Mouse (Mus musculus) hindbrain, embryonic 15.5 days (tissue): ENCODE measurements around the gene Cldn2. TPM values are rescaled to one million over a fixed set of nuclear protein-coding genes. Genes with fewer than 3 reads are reported as not detected.

ENCODE experiments used
- ATAC-seq: fragments of 200-750 bp; cut with Nextera tagmentation; 2 replicates; pipeline ENCODE4 v1.8.0; 2017; ENCODE audit warnings: low read depth, moderate number of reproducible peaks, moderate TSS enrichment; ENCODE audit not compliant: low FRiP score
- H3K27ac ChIP-seq: fragments of 300-500 bp; sonication (generic); replicated peaks from 2 replicates; pipeline ENCODE4 v1.5.1; 2015; ENCODE audit warnings: mild to moderate bottlenecking, inconsistent platforms
- H3K27me3 ChIP-seq: fragments of 300-500 bp; sonication (generic); 2 replicates; pipeline ENCODE4 v1.6.1; 2015; ENCODE audit warnings: control low read depth, inconsistent platforms
- H3K36me3 ChIP-seq: fragments of 300-500 bp; sonication (generic); 2 replicates; pipeline ENCODE4 v1.6.1; 2015; ENCODE audit warnings: control low read depth, inconsistent platforms
- H3K4me1 ChIP-seq: fragments of 300-500 bp; sonication (generic); replicated peaks from 2 replicates; pipeline ENCODE4 v1.6.1; 2015; ENCODE audit warnings: control low read depth, inconsistent platforms
- H3K4me2 ChIP-seq: fragments of 300-500 bp; sonication (generic); 2 replicates; pipeline ENCODE4 v1.6.1; 2015; ENCODE audit warnings: moderate library complexity, mild to moderate bottlenecking, inconsistent platforms
- H3K4me3 ChIP-seq: fragments of 300-500 bp; sonication (generic); 2 replicates; pipeline ENCODE4 v1.5.1; 2015; ENCODE audit warnings: mild to moderate bottlenecking, inconsistent platforms
- H3K9ac ChIP-seq: fragments of 300-500 bp; sonication (generic); 2 replicates; pipeline ENCODE4 v1.6.1; 2015; ENCODE audit warnings: inconsistent platforms
- H3K9me3 ChIP-seq: fragments of 300-500 bp; sonication (generic); 2 replicates; pipeline ENCODE4 v1.6.1; 2016; ENCODE audit warnings: control low read depth, inconsistent platforms
- WGBS: fragments of 180-500 bp; shearing (Covaris S2); methylation state at CpG from one replicate; pipeline ENCODE4 v1.1.7; 2015; 5-methylcytosine and 5-hydroxymethylcytosine counted together
- polyA plus RNA-seq: library from polyadenylated mRNA; unstranded; fragments of >200 nt; fragmentation: Nextera tagmentation; extraction: Ambion mirVana; gene quantifications from 2 replicates; pipeline ENCODE4 v1.2.1, GENCODE M21; 2015

Gene Cldn2
- polyA plus RNA-seq, 1 experiment from 2014 or later: 1.9 TPM

- H3K9me3 ChIP-seq: no peaks in the 10 kb centered on the region
- H3K4me1 ChIP-seq: no peaks in the 10 kb centered on the region
- H3K27ac ChIP-seq: no peak within 1 kb of the TSS
- ATAC-seq: peak; percentile 45
- H3K4me3 ChIP-seq: no peak within 1 kb of the TSS
- H3K27me3 ChIP-seq: peaks cover 6% of the 10 kb centered on the region; the same call in 1 of the 2 replicates
- H3K4me2 ChIP-seq: no peak within 1 kb of the TSS
- 24% methylated on average over 6 of the region's 6 CpGs for WGBS
- H3K36me3 ChIP-seq: no peaks in the 10 kb centered on the region
- no peak within 1 kb of the TSS for H3K9ac ChIP-seq
These were observed 18.2 kb upstream of the Cldn2 start, which contains the start of gene Ripply1 for GRCm38 (mm10) chrX:139782278-139783044. TSS of gene Ripply1 (minus strand) at chrX:139782353.

DNA sequence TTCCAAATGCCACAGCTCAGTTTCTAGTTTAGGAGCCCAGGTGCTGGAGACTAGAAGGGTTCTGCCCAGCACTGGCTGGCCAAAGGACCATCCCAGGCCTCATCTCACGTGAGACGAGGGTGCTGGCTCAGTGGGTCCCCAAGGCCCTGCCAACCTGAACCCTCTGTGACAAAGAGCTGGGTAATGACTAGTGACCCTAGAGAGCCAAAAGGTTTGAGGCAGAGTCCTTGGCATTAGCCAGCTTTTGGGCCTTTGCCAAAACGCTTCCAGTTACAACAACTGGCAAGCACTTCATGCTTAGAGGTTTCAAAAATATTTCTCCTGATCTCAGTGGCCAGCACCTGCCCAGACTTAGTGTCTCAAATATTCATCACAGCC lies 17.6 kb upstream of the Cldn2 start:
- no peak overlapping the region for H3K27ac ChIP-seq
- H3K36me3 ChIP-seq: no peaks in the 10 kb centered on the region
- 37% methylated on average over 3 of the region's 3 CpGs for WGBS
- H3K9ac ChIP-seq: no peak overlapping the region
- H3K4me1 ChIP-seq: no peaks in the 10 kb centered on the region
- no peak overlapping the region for H3K4me2 ChIP-seq
- no peak for ATAC-seq
- H3K4me3 ChIP-seq: no peak overlapping the region
- H3K9me3 ChIP-seq: no peaks in the 10 kb centered on the region
- peaks cover 6% of the 10 kb centered on the region; the same call in 1 of the 2 replicates for H3K27me3 ChIP-seq

GRCm38 (mm10) chrX:139785764-139786163 lies 14.9 kb upstream of the Cldn2 start:
- Histone ChIP-seq H3K9me3 (no peaks in the 10 kb centered on the region), H3K27ac (no peak overlapping the region), H3K4me3 (no peak overlapping the region), H3K4me2 (no peak overlapping the region), H3K9ac (no peak overlapping the region), H3K36me3 (no peaks in the 10 kb centered on the region), H3K27me3 (peaks cover 4% of the 10 kb centered on the region; the same call in 1 of the 2 replicates), H3K4me1 (no peaks in the 10 kb centered on the region)
- no peak for ATAC-seq
- 44% methylated on average over 1 of the region's 1 CpGs for WGBS

GRCm38 (mm10) chrX:139794072-139794845 lies 6.4 kb upstream of the Cldn2 start:
- Histone ChIP-seq H3K4me2 (no peak overlapping the region), H3K27me3 (0 out of 2 replicates have a peak, but pooled peaks cover 2% of the 10 kb centered on the region), H3K4me3 (no peak overlapping the region), H3K36me3 (no peaks in the 10 kb centered on the region), H3K27ac (no peak overlapping the region), H3K9me3 (no peaks in the 10 kb centered on the region), H3K4me1 (no peaks in the 10 kb centered on the region), H3K9ac (no peak overlapping the region)
- 86% methylated on average over 7 of the region's 7 CpGs for WGBS
- no peak for ATAC-seq

GRCm38 (mm10) chrX:139796037-139796436 lies 4.6 kb upstream of the Cldn2 start:
- no peak for ATAC-seq
- no peak overlapping the region for H3K27ac ChIP-seq
- H3K4me3 ChIP-seq: no peak overlapping the region
- H3K4me2 ChIP-seq: no peak overlapping the region
- no peaks in the 10 kb centered on the region for H3K27me3 ChIP-seq
- no peak overlapping the region for H3K9ac ChIP-seq
- 85% methylated on average over 6 of the region's 6 CpGs for WGBS
- no peaks in the 10 kb centered on the region for H3K36me3 ChIP-seq
- H3K9me3 ChIP-seq: no peaks in the 10 kb centered on the region
- no peaks in the 10 kb centered on the region for H3K4me1 ChIP-seq

- Histone ChIP-seq H3K36me3 (no peaks in the 10 kb centered on the region), H3K9ac (no peak overlapping the region), H3K4me2 (no peak overlapping the region), H3K4me1 (no peaks in the 10 kb centered on the region), H3K27ac (no peak overlapping the region), H3K27me3 (no peaks in the 10 kb centered on the region), H3K4me3 (no peak overlapping the region), H3K9me3 (no peaks in the 10 kb centered on the region)
- ATAC-seq: no peak
- WGBS: 70% methylated on average over 9 of the region's 9 CpGs
These were observed 2.8 kb upstream of the Cldn2 start for GRCm38 (mm10) chrX:139797875-139798274.

GRCm38 (mm10) chrX:139799953-139800352 lies 675 bp upstream of the Cldn2 start:
- no peaks in the 10 kb centered on the region for H3K4me1 ChIP-seq
- 86% methylated on average over 3 of the region's 3 CpGs for WGBS
- ATAC-seq: no peak
- no peaks in the 10 kb centered on the region for H3K36me3 ChIP-seq
- H3K4me2 ChIP-seq: no peak overlapping the region
- no peak overlapping the region for H3K27ac ChIP-seq
- H3K4me3 ChIP-seq: no peak overlapping the region
- H3K27me3 ChIP-seq: no peaks in the 10 kb centered on the region
- no peaks in the 10 kb centered on the region for H3K9me3 ChIP-seq
- H3K9ac ChIP-seq: no peak overlapping the region

GRCm38 (mm10) chrX:139803028-139803427 lies 2.4 kb downstream of the Cldn2 start:
- no peaks in the 10 kb centered on the region for H3K4me1 ChIP-seq
- no peak overlapping the region for H3K9ac ChIP-seq
- H3K4me2 ChIP-seq: no peak overlapping the region
- H3K27me3 ChIP-seq: no peaks in the 10 kb centered on the region
- no peaks in the 10 kb centered on the region for H3K36me3 ChIP-seq
- H3K4me3 ChIP-seq: no peak overlapping the region
- no peaks in the 10 kb centered on the region for H3K9me3 ChIP-seq
- ATAC-seq: no peak
- no peak overlapping the region for H3K27ac ChIP-seq
- 74% methylated on average over 2 of the region's 2 CpGs for WGBS

GRCm38 (mm10) chrX:139805918-139806317 lies 5.3 kb downstream of the Cldn2 start:
- Histone ChIP-seq H3K4me1 (no peaks in the 10 kb centered on the region), H3K4me2 (no peak overlapping the region), H3K36me3 (no peaks in the 10 kb centered on the region), H3K9ac (no peak overlapping the region), H3K4me3 (no peak overlapping the region), H3K9me3 (no peaks in the 10 kb centered on the region), H3K27me3 (no peaks in the 10 kb centered on the region), H3K27ac (no peak overlapping the region)
- ATAC-seq: no peak
- WGBS: 87% methylated on average over 4 of the region's 4 CpGs

DNA sequence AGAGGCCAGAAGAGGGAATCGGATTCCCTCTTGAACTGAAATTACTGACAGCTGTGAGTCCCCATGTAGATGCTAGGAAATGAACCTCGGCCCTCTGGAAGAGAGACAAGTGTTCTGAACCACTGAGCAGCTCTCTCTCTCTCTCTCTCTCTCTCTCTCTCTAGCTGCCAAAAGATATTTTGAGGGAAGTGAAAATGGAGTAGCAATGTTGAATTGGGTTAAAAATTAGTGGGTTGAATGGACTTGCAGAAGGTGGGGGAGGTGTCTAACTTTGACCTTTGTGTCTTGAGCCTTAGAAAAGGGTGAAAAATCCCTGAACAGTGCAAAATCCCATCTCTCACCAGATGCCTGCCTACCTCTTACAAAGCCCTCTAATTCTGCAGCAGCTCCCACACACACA lies 6.8 kb downstream of the Cldn2 start:
- Histone ChIP-seq H3K27ac (no peak overlapping the region), H3K36me3 (no peaks in the 10 kb centered on the region), H3K4me3 (no peak overlapping the region), H3K9me3 (no peaks in the 10 kb centered on the region), H3K4me1 (no peaks in the 10 kb centered on the region), H3K4me2 (no peak overlapping the region), H3K9ac (no peak overlapping the region), H3K27me3 (no peaks in the 10 kb centered on the region)
- 67% methylated on average over 2 of the region's 2 CpGs for WGBS
- no peak for ATAC-seq

DNA sequence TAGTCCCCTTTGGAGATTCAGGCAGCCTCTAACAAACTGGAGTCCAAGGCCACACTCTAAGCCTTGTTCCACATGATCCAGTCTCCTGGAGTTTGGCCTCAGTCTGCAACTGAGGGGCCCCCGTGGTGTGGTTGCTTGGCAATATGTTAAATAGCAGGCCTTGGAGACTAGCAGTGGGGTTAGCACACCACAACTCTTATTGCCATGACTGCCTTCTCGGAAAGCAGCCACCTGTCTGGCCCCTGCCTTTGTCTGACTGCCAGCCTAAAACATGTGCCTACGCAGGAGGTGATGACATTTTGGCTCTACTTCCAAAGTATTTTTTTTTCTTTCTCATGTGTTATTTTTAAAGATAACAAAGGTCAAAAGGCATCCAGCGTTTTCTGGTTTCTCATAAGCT lies 7.5 kb downstream of the Cldn2 start:
- no peaks in the 10 kb centered on the region for H3K9me3 ChIP-seq
- H3K27ac ChIP-seq: no peak overlapping the region
- H3K27me3 ChIP-seq: no peaks in the 10 kb centered on the region
- no peak overlapping the region for H3K4me2 ChIP-seq
- H3K9ac ChIP-seq: no peak overlapping the region
- H3K36me3 ChIP-seq: no peaks in the 10 kb centered on the region
- WGBS: 40% methylated on average over 4 of the region's 4 CpGs
- no peaks in the 10 kb centered on the region for H3K4me1 ChIP-seq
- H3K4me3 ChIP-seq: no peak overlapping the region
- peak; percentile 83 for ATAC-seq

DNA sequence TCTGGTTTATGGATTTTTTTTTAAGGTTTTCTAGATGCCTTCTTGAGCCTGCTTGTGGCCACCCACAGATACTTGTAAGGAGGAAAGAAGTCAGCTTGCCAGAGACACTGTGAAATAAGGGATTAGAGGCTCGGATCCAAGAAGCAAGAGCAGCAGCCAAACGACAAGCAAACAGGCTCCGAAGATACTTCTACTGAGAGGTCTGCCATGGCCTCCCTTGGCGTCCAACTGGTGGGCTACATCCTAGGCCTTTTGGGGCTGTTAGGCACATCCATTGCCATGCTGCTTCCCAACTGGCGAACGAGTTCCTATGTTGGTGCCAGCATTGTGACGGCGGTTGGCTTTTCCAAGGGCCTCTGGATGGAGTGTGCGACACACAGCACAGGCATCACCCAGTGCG lies 7.9 kb downstream of the Cldn2 start:
- Histone ChIP-seq H3K27me3 (no peaks in the 10 kb centered on the region), H3K9me3 (no peaks in the 10 kb centered on the region), H3K4me3 (no peak overlapping the region), H3K27ac (no peak overlapping the region), H3K9ac (no peak overlapping the region), H3K36me3 (no peaks in the 10 kb centered on the region), H3K4me1 (no peaks in the 10 kb centered on the region), H3K4me2 (no peak overlapping the region)
- ATAC-seq: peak; percentile 56
- 71% methylated on average over 10 of the region's 10 CpGs for WGBS
